Mouse (Mus musculus) thymus, adult 18-20 months (tissue): Measurements from ENCODE around the gene Gm10837.

ENCODE experiments used
- DNase-seq, 2 experiments: peaks; one replicate each; pipeline ENCODE4 v3.0.0; 2022; ENCODE audit warnings: mixed read lengths in 2 of 2

Gene Gm10837

DNA sequence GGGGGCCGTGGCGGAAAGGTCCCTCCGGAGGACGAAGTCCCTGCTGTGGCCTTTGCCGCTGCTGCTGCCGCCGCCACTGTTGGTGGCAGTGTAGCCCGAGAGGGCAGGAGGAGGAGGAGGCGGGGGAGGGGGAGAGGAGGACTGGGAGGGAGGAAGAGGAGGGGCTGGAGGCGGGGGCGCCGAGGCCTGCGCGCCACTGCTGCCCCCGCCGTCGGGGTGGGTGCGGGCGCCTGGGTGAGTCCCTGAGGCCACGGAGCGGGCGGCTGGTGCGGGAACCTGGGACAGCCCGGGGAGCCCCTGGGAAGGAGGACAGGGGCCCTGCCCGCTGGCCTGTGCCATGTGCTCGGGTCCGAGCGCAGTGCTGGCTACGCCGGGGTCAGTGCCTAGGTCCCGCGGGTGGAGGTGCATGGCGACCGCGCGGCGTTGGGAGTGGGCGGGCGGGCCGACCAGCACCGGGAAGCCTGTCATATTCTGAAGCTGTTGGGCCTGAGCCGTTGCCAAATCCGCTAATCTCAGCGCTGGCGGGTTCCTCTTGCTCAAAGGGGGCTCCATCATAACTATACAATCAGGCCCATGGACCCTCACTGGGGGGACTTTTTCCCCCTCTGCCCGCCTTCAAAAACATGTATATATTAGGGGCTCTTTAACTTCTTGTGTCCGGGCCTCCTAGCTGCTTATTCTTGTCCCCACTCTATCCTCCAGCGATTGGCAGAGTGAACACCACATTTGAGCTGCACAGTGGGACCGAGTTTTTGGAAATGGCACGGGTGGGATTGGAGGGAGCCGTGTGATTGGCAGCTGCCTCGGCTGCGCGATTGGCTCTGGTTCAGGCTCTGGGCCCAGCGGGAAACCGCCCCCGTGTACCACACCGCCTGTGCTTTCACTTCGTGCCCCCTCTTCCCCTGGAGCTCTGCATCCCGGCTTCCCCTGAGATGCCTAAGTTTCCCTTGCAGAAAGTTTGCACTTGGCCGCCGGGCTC is 25.3 kb upstream of the Gm10837 start, which contains the start of gene Zic5:
TSS of gene Zic5 (minus strand) at position 915 of the 979 bp plus-strand sequence.
- no peak for DNase-seq

DNA sequence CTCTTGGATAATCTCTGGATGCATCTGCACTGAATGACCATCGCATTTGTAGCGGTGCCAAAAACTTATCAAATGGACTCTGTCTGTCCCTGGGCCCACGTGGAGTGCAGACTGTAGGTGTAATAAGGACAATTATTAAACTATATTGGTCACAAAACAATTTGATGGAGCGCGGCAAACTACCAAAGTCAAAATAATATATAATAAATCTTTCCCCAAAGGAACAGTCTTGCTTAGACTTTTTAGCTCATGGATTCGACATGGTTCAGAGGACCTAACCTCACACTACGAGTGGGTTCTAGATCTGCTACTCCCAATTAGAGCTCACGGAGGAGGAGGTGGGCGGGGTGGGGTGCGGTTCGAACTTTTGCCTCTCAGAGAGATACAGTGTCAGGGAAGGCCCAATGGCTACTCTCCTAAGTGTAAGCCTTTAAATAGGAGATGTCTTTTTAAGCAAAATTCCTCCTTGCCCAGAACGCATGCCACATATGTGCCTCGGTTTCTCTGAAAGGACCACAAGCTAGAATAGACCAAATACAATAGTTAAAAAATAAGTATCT is 24.4 kb upstream of the Gm10837 start:
- no peak for DNase-seq

DNA sequence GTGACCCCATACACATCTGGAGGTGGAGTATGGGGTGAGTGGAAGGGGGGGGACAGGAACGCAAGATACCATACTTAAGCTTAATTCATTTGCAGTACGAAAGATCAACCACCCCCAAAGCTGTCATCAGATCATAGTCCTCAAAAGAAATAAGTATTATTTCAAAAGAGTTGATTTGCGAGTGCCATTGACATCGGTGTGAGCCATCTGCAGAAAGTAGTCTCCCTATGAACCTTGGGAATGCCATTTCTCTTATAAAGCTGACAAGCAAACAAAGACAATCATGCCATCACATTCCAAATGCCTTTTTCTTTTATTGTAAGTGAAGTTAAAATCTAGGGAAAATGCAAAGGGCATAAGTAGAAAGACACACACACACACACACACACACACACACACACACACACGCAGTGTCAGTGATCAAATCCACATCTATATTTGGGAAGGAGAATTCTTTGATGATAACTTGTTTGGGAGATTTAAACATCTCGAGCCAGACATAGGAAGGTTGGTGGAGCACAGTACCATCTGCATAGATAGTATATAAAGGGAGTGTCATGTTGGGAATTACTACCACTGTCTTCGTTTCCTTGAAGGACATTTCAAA is 23.5 kb upstream of the Gm10837 start:
- DNase-seq = no peak

DNA sequence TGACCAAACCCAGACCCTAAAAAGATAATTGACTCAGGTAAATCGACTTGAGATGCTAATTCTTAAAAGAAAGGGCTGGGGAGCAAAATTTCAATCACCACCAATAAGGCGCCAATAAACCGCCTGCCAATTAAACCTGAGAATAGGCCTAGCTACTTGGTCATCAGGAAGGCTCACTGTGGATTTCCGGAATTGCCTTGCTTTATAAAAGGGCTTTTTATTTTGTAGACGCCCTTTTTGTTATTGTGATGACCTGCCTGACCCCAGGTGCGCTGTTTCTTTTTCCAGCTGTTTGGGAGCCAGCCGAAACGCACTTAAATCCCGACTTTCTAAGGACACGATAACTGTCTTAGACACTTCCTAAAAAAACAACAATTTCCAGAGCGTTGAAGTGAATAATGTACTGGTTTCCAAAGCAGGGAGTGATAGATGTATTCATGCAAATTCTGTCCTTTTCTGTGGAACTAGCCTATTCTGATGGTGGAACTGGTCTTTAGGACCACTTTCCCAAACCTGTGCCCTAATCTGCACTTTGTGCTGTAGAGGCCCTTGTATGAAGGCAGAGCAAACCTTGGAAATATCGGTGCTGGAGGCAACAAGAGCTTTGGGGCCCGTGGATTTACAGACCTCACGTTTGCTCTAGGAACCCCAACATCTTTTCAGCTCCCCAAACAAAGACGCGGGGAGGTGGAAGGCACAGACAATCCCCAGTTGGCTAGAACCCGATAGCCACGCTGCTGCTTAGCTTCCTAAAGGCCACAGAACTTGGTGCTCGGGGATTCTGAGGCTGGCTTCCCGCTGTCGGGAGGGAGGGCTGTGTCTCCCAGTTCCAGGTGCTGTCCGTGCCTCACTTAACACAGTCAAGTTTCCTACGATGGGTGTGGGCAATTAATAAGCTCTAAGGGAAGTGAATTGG is 22.2 kb upstream of the Gm10837 start:
- no peak for DNase-seq

DNA sequence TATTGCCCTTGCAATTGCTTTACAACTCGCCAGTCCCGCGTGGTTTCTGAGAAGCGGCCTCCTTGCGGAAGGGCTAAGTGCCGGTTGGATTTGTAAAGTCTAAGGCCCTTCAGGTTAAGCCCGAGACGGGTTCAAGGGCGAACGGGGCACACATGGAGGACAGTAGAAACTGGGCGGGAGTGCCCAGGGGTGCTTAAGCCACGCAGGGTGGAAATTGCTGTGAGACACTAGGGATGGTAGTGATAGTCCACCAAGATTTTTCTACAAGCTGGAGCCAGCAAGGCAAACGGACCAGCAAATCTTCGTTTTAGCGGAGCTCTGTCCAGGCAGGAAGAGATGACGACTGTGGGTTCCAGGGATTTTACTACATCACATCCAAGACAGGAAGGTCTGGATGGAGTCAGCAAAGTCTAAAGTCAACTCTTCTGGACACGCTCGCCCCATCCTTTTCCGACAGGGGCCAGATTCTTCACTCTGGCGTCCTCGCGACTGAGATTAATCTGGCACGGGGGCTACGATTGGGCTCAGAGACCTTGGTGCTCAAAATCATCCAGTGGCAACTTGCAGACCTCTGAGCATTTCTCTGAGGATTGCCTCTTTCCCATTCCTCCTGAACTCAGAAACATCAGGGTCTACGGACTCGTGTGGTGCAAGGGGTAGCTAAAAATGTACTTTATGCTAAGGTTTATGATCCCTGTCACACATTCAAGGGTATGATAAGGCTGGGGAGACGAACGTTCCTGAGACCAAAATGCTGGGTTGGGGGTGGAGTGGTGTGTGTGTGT is 21.2 kb upstream of the Gm10837 start:
- DNase-seq = no peak

DNA sequence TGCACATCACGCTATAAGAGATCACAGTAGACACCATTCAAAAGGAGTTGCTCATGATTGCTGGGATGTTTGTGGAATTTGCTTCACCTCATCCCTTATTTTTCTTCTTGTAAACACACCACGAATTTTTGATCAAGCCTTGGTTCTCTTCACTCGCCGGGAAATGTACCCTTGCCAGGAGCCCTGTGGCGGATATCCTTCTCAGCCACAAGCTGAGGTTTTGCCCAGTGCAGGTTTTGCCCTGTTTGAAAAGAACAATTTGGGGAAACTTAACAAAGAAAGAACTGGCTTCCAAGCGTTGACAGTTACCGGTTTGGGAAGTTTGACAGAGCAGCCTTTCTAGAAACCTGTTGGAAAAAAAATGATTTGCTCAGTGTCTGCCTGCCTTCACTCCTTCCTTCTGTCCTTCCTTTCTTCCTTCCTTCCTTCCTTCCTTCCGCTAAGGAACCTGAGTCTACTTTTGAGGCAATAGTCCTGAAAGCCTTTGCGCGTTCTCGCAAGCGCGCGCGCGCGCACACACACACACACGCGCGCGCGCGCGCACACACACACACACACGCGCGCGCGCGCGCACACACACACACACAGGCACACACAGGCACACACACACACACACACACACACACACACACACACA is 18.8 kb upstream of the Gm10837 start:
- DNase-seq = no peak

DNA sequence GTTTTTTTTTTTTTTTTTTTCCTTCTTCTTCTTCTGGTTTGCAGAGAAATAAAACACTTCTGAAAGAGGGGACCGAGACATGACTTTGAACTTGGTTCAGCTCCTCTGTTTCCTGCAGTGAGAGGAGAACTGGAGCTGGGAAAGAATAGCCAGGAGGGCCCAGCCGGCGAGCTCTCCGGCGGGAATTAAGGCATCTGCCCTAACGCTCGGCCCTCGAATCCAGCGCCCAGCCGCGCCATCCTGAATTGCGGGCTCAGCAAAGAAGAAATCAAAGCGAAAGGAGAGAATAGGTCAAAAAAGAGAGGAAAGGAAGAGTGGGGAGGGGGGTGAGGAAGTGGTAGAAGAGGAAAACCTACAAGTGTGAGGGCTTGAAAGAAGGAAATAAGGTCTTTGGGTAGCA is 18.2 kb upstream of the Gm10837 start:
- DNase-seq = no peak

DNA sequence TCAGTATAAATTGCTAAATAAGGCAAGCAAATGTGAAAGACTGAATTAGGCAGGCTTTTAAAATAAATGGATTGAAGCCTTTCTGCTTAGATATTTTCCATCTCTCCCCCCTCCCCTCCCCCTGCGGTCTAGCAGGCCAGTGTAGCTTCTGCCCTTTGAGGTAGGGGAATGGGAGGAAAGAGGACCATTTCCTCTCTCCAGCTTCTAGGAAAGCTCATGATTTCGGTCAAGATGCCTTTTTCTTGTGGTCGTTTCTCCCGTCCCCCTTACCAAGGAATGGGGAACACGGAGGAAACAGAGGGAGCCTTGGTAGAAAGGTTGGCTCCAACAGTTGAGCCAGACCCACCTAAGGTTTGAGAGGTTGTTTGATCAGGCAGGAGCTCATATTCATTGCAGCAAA is 17.7 kb upstream of the Gm10837 start:
- DNase-seq = no peak

DNA sequence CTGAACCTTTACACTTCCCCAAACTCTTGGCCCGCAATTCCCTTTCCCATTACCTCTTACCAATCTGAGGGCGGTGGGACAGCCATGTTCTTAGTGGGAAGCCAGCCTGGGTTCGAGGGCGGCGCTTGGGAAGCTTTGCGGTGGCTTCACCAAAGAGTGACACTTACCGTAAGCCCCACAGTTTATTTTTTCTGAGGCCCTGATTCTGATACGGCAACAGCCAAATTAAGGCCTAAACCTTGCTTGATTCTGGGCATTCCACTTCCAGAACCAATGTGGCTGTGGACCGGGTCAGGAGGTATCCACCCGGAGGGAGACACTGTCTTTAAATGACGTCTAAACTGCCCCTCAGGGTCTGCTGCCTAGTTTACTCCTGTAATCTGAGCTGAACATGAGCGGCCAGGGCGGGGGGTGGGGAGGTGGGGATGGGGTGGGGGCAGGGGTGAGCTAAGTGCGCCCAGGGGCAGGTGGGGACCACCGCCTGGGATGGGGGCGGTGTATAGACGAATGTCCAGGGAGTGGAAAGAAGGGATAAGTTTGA is 17.1 kb upstream of the Gm10837 start:
- DNase-seq = no peak

DNA sequence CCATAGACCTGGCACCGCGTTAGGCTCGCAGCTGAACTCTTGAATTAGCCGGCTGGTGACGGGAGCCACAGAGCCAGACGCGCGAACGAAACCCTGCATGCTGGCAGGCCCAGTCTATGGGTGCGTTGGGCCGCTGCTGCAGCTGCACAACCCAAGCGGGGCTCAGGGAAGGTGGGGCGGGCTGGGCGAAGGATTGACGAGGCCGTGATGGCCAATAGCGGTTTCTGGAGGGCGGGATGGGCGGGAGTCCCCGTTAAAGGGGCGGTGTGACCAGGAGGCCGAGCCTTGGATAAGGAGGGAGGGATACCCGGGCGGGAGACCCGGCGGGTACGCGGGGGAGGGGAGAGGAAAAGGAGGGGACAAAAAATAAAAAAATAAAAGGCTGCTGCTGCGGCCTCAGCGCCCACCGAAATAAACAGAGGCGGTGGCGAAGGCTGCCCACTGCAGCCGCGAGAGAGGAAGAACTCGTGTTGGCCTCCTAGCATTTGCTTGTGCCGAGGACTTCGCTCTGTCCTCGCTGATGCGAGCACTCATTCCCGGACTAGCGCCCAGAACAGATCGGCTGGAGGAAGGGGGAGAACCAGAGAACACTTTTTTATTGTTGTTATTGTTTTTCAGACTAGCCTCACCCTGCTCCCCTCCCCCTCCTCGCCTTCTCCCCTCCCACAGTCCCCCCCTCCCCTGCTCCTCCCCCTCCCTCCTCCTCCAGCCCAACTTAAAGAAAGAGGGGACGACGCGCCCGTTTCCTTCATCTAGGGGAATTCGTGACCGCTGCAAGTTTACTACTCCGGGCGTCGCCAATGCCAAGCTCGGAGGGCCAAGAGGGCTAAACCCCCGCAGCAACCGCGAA is 16.1 kb upstream of the Gm10837 start:
- DNase-seq = no peak

DNA sequence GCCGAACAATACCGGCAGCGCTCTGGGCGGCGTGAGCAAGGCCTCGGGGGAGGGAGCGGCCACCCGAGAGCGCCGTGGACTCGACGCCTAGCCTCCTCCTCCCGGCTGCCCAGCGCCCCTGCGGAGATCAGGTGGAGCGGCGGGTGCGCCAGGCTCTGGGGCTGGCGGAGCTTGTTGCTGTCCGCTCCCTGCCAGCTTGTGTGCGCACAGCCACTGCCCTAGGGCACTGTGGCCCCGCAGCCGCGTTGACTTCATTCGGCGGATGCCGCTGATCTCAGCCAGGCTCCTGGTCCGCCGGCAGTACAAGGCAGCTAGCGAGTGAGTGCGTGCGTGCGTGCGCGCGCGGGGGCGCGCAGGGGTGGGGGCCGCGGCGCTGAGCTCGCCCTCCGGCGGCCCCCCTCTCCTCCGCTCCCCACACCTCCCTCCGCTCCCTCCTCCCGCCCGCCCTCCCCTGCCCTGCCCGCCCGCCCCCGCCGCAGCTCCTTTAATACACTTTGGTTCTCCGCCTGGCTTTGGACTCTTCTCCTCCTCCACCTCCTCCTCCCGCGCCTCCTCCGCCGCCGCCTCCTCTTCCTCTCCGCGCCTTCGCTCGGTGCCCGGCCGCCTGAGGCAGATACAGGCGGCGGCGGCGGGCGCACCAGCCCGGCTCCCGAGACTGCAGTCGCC is 15.4 kb upstream of the Gm10837 start, which contains the start of gene Zic2:
TSS of gene Zic2 (plus strand) at position 545 of the 666 bp plus-strand sequence.
- no peak for DNase-seq

DNA sequence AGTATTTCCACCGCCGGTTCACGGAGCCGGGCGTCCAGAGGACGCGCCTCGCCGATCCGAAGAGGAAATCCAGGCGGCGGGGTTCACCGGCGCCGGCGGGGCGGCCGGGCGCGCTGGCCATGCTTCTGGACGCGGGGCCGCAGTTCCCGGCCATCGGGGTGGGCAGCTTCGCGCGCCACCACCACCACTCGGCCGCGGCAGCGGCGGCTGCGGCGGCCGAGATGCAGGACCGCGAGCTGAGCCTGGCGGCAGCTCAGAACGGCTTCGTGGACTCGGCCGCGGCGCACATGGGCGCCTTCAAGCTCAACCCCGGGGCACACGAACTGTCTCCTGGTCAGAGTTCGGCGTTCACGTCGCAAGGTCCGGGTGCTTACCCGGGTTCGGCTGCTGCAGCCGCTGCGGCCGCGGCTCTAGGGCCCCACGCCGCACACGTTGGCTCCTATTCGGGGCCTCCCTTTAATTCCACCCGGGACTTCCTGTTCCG is 14.8 kb upstream of the Gm10837 start:
- DNase-seq = no peak

DNA sequence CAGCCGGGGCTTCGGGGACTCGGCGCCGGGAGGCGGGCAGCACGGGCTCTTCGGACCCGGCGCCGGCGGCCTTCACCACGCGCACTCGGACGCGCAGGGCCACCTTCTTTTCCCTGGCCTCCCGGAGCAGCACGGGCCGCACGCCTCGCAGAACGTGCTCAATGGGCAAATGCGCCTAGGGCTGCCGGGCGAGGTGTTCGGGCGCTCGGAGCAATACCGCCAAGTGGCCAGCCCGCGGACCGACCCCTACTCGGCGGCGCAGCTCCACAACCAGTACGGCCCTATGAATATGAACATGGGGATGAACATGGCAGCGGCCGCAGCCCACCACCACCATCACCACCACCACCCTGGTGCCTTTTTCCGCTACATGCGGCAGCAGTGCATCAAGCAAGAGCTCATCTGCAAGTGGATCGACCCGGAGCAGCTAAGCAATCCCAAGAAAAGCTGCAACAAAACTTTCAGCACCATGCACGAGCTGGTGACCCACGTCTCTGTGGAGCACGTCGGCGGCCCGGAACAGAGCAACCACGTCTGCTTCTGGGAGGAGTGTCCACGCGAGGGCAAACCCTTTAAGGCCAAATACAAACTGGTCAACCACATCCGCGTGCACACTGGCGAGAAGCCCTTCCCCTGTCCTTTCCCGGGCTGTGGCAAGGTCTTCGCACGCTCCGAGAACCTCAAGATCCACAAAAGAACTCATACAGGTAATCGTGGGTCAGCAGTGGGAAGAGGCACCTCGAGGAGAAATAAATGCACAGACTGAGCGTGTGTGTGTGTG is 14.2 kb upstream of the Gm10837 start:
- DNase-seq = no peak

DNA sequence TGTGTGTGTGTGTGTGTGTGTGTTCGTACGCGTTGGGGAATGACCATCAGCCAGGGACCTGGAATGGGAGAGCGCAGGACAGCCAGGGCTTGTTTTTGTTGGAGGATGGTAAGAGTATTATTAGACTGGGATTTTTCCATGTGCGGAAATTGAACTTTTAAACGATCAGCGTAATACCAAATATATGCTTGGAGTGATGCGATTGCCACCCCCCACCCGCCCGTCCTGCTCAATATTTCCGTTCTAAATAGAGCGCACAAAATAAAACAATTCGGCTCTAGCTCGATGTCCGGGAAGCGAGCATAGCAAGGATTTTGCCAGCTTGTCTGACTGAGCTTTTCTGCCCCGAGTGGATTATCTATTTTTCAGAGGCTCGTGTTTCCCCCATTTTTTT is 13.6 kb upstream of the Gm10837 start:
- DNase-seq = no peak

DNA sequence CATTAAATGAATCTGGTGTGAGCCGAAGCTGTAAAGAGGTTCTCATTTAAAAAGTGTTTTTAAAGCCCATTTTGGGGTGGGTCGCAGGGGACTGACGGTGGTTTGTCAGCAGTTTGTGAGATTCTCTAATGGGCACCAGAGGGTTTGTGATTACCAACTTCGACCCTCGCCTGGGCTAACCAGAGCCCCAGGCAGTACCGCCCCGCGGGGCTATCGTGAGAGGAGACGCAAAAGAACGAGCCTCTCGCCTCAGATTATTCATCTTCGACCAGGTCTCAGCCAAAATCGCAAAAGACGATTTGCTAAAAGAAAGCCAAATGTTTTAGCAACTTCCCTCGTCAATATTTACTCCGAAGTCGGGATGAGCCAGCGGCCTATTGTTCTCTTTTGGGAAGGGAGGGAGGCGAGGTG is 13.1 kb upstream of the Gm10837 start:
- DNase-seq = no peak

DNA sequence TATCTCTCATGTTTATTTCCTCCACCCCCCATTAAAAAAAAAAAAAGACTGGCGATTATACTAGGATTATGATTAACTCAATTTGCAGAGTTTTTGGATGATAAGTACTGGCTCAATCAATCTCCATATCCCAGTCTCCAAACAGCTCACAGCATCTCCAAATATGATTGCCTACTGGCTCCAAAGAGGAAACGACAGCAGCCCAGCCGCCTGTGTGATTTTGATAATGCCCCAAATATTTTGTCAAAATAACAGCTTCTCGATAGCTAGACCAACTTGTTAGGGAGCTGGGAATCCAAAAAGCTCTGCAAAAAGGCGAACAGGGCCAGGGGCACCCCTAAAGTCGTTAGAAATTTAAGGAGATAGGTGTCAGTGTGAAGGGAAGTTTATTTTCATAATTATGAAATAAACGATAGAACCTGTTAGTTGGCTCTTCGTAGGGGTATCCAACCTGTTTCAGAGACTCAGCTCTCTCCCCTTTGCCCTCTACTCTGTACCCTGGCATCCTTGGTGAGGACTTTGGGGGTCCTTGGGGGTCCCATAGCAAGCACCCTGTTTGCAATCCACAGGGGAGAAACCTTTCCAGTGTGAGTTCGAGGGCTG is 12.3 kb upstream of the Gm10837 start:
- DNase-seq = no peak

DNA sequence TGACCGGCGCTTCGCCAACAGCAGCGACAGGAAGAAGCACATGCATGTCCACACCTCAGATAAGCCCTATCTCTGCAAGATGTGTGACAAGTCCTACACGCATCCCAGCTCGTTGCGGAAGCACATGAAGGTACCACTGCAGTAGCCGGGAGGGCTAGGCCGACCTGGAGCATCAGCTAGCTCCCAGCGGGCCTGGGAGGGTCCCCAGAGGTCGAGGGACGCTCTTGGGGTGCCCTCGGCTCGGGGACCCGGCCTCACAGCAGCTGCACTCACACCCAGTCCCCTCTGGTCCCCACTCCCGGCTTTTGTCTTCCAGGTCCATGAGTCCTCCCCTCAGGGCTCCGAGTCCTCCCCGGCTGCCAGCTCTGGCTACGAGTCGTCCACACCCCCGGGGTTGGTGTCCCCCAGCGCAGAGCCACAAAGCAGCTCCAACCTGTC is 11.8 kb upstream of the Gm10837 start:
- no peak for DNase-seq
